Mouse (Mus musculus) cerebellum, adult 18-20 months (tissue): ENCODE measurements around the gene Car3.
A peak's percentile ranks its signal among the peaks of the same experiment; 100 is the strongest.
"Not testable (repeated sequence)": the region's sequence is repeated elsewhere in the genome, so short reads cannot be mapped to it uniquely, and the experiment has no call there.

ENCODE experiments used
- DNase-seq, 2 experiments: peaks; one replicate each; pipeline ENCODE4 v3.0.0; 2021

The Car3 gene

DNA sequence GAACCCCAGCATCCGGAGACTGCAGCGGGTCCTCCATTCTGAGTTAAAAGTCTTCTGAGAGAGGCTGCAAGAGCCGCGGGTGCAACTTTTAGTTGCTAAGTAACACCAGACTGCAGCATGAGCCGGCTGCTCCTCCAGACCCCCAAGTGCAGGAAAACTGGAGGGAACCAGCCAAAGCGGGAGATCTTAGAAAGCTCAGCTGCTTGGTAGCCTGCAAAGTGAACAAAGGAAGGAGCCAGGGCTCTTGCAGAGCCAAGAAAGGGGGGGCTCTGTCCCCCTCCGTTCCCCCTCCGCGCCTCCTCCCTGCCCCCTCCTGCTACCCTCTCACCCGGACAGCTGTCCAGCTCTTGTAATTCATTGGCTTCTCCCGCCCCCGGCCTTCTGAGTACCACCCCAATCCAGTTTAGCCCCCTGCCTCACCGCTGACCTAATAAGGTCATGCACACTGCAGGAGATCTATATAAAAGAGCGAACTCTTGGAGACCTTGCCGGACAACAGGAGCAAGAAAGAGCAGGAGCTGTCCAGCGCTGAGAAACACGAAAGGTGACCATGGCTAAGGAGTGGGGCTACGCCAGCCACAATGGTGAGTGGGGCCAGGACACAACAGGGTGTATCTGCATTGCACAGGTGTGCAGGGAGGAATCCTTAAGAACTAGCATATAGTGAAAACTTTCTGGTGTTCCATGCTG, at the start of gene Car3:
Gene Car3 (plus strand): TSS at position 491 of the 690 bp plus-strand sequence.
- no peak for DNase-seq

DNA sequence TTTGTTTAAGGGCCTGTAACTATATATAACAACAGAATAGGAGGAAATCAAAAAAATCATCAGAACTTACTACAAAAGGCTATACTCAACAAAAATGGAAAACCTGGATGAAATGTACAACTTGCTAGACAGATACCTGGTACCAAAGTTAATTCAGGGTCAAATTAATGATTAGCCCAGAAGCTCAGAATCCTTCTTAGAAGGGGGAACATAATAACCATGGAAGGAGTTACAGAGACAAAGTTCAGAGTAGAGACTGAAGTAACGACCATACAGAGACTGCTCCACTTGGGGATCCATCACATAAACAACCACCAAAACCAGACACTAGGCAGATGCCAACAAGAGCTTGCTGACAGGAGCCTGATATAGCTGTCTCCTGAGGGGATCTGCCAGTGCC, 47.9 kb upstream of the Car3 start:
- not testable (repeated sequence) for DNase-seq

DNA sequence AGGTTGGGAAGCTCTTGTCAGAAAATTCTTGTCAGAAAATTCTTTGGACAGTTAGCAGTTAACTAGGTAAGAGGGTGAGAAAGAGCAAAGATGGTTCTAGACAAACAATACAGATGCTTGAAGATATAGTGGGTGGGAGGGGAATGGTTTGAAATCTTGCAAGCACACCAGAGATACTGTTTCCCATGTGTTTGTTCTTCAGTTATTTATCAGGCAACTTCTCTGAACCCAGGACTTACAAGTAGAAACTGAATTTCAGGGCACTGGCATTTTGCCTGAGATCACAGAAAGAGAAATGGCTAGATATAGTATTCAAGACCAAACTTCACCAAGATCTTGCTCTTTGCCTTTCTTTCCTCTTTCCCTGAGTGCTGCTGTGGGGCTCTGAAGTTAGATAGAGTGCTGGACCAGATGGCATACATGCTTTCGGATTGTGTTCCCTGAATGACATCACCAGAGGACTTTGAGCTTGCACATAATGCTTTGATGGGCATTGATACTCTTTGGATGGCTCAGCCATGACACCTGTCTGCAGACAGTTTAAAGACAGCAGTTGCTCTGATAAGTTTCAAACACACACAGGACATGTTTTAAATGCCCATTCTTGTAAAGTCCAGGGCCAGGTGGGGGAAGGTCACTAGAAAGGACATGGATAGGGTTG, 43.3 kb upstream of the Car3 start:
- no peak for DNase-seq

DNA sequence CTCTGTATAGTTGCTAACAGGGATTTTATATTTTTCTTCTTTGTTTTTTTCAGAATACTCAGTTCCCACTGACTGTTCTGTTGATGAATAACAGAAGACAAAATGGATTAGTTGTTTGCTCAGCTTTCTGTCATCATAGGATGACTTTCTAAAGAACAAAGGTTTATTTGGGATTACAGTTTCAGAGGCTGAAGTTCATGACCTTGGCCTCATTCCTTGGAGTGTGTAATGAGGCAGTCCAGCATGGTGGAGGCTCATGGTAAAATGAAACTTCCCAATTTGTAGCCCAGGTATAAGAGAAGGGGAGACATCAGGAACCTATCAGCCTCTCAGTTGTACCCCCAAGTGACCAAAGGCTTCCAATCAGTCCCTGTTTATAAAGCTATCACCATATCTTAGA, 34.4 kb upstream of the Car3 start:
- DNase-seq = no peak

DNA sequence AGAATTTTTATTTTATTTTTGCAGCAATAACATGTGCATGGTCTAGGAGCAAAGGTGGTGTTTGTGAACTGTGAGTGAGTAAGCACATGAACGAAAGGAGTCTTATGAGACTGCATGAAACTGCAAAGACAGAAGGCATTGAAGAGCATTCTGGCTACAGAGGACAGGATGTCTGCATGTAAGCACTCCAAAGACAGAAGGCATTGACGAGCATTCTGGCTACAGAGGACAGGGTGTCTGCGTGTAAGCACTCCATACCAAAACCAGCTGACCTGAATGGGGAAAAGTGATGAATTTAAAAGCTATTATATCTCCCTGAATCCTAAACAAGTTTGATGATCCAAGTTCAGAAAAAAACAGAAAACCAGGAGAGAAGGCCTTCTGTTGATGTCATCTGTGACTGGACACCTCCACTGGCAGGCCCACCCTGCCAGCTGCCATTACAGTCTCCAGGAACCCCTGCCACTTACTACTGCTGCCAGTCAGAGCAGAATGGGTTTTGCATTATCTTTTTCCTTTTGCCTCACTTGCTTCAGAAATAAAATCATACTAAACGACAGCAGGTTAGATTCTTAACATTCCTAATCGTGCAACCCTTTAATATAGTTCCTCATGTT, 32.0 kb upstream of the Car3 start:
- no peak for DNase-seq

DNA sequence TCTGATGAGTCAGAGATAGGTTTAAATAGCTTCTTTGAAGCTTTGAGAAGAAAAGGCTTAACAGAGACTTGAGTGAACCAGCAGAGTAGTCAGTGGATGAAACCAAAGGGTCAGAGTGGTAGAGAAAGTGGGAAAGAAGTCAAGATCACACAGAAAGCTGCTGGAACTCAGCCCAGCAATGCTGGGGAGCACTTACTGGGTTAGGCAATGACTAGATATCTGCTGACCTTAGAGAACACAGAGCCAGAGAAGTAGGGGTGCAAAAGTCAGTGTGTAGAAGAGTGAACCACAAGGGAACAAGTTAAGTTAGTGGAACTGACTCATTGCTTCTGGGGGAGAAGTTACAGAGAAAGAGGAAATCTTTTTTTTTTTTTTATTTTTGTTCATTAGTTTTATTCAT, 30.5 kb upstream of the Car3 start:
- no peak for DNase-seq

DNA sequence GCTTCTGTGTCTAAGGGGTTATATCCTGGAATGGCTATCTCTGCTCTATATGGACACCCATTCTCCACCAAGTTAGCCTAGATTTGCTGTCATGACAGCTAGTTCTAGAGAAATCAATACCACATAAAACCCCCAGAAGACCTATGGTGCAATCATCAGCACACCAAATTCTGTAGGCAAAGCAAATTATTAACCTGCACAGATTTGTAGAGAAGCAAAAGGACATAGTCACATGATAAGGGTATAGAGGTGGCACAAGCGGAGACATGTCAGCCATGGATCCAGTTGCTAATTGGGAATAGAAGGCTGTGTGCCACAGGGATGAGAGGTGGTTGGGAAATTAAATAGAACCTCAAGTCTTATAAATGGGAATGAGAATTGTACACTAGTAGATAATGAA, 24.4 kb upstream of the Car3 start:
- DNase-seq = no peak

DNA sequence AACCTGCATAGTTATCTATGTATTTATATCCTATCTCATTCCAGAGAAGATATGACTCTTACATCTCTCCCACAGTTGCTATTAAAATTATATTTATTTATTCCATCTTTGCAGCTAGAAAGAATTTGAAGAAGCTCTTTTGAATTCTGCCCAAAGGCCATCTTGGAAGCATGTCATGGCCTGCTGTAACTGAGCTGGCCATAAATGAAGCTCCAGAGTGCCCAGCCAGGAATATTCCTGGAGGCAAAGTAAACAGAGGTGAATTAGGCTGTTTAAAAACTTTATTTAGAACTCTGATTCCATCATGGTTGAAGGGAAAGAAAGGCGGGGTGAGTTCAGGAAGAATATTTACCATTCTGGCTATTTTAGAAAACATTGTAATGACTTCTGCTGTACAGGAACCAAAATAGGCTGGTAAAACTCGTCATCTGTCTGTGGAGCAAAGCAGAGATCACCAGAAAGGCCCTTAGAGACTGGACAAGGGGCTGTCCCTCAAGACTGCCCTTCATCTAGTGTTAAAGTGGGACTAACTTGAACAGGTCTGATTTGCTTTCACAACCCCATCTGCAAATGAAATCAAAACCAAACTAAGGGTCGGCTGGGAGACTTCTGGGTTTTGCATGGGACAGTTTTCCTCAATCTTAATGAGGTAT, 23.7 kb upstream of the Car3 start:
- DNase-seq = no peak

DNA sequence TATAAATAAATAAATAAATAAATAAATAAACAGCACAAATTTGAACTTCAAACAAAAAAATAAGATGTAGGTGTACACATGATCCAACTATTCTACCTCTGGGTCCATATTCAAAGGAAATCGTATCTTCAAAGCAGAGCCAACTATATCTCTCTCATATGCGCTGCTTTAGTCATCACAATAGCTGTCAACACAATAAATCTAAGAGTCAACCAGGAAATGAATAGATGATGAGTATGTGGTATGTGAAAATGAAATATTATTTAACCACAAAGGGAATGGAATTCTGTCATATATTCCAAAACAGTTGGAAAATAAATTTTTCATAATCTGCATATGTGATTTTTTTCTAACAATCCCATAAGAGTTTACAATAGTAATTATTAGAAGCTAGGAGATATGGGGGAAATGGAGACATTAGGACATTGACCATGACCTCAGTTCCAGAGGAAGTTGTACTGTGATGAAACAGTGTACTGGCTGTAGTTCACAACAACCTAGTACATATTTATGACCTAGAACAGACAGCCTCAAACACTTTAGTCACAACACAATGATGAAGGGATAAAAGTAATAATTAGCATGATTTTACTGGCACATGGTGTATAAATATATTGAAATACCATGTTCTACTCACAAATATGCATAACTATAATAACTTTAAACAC, 14.6 kb upstream of the Car3 start:
- no peak for DNase-seq

DNA sequence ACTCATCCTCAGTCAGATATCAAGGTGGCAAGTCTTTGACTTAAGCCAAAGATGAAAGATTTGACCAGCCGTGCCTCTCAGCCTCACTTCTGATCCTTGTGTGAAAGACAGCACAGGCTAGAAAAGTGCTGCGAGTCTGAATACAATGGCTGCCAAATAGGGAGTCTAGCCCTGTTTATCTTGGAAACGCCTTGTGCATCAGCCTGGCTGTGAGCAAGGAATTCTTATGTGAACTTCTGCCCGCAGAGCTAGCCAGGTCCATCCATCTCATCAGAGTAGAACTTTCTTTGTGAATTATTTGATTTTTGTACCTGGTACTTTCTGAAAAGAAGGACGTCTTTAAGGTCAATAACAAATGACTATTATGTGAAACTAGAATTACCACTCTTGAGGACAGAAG, 9.3 kb upstream of the Car3 start:
- no peak for DNase-seq

DNA sequence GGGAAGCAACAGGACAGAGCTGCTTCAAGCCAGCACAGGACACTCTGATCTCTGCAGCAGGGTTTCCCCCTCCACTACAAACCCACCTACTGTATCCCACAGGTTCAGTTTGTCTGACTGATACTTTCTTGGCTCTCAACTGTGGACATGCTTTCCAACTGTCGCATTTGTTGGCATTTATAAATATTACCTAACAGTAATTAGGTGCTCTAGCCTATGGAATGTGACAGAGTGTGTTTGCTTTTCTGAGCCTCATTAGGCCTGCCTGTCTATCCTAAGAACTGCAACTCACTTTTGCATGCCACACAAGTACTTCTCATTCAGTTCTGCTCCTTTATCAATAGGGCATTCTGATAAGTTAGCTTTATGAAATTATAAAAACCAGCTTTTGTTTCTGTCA, 8.9 kb upstream of the Car3 start:
- no peak for DNase-seq

DNA sequence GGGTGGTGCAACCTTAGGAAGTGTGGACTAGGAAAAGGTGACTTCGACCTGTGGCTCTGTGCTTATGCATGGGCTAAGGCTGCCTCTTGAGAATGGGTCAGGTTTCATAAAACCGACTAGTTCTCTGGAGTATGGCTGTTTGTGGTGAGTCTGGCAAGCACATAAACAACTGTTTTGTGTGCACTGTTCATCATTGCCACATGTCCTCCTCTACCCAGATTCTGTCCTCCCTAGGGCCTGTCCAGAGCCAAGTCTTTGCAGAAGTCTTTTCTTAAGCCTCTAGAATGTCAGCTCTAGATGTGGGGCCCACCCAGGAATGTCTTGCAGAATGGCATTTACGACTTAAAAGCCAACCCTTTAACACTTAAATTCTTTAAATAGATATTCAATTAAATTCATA, 5.4 kb upstream of the Car3 start:
- DNase-seq = no peak

DNA sequence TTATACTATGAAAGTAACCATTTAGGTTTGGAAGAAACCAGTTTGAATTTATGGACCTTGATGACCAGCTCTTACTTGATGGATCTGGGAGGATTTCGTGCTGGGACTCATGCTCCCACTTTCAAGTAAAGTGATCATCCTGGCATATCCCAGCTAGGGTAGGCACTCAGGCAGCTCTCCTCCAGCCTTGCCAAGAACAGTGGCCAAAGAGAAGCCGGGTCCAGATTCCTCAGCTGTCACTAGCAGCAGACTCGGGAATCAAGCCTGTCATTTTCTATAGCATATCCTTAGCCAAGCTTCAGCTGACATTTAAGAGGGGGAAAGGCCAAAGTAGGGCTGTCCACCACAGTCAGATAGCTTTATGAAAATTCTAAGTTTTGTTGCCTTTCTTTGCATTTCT, 3.0 kb upstream of the Car3 start:
- DNase-seq = no peak

DNA sequence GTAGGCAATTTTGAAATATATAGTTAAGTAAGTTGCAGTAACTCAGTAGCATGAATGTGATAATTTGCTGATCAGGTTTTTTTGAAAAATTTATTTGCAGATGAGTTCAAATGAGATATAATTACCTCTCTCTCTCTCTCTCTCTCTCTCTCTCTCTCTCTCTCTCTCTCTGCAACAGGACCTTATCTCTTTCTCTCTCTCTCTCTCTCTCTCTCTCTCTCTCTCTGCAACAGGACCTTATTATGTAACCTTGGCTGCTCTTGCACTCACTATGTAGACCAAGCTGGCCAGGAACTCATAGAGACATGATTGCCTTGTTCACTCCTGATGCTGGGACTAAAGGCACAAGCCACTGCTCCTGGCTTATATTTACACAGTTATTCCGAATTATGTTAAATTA, 2.1 kb upstream of the Car3 start:
- DNase-seq = no peak

DNA sequence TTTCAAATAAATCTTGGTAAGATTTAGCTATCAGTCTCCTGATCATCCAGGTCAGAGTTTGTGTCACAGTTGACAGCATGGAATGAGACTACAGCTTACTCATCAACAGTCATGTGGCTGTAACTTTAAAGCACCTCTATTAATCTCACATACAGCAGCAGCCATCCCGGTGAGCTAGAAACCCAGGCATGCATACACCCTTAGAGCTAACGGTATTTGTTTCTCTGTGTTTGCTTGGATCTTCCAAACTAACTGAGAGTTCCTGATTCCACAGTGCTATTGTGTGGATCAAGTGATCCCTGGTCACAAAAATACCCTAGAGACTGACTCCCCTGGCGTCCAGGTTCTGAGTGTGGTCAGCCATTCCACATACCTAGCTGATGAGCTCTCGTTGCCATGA, 1.5 kb upstream of the Car3 start:
- DNase-seq = no peak

DNA sequence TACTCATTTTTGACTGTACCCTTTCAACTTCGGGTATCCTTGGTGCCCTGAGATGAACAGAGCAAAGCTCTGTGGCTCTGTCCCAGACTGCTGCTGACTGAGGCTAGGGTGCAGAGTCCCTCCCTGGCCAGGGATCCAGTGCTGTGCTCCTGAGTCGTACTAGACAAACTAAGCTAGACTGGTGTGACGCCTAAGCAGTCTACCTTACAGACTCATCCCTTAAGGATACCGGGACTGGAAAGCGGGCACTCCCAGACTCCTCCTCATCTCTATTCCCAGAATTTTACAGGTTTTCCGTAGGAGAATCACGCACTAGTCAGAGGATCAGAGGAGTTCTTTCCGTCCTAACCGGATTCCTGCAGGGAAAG, 674 bp upstream of the Car3 start:
- DNase-seq = no peak

DNA sequence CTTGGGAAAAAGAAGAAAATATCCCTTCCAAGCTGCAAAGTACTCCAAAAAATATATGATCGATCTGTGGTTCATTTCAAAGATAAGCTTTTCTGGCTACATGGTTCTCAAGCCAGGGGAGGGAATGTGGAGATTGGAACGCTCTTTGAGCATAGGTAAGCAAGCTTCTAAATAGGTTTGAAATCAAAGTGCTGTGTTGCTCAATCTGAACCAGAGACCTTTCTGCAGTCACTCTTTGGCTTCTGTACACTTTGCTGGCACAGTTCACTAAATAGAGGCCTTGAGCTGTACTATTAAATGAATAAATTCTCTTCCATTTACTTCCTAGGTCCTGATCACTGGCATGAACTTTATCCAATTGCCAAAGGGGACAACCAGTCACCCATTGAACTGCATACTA, 610 bp downstream of the Car3 start:
- no peak for DNase-seq

DNA sequence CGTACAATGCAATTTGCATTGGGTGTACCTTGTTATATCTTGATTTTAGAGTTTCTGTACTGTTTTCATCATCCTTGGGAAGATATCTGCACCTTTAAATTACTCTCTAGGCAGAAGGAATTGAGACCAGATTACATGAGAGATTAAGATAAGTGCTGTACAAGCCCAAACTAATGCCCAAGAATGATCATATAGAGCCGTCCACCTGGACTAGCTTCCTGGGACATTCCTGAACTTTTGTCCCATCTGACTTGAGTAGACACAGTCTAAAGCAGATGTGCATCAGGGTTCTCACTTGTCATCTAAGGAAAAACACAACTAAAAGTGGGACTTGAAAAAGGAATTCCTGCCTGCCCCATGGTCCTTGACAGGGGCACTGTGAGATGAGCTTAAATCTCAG, 2.6 kb downstream of the Car3 start:
- no peak for DNase-seq

DNA sequence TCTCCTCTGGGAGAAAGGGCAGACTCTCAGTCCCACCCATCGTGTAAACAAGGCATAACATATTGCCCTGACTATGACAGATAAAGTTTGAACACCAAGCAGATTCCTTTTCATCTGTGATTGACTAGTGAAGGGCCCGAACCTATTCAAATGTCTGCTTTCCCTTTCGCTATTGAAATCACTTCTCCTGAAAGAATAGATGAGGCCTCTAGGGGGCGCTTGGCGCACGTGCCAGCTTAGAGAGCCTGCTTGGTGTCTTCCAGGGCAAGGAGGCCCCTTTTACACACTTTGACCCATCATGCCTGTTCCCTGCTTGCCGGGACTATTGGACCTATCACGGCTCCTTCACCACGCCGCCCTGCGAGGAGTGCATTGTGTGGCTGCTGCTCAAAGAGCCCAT, 6.5 kb downstream of the Car3 start:
- DNase-seq = peak; percentile 56 to 70

DNA sequence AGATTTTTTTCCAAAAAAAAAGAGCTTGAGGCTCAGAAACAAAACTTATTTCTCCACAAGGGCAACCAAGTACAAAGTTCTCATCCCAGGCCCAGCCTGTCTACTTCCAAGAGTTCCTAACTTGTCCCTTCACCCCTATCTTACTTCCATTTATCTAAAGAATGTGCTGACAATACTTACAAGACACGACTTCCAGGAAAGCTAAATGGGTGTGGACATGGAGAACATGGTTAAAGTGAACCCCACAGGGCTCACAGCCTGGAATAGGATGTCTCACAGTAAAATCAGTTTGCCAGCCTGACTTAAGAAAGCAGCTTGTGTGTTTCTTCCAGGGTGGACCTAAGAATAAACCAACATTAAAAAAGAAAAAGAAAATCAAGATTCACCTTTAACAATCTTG, 7.2 kb downstream of the Car3 start:
- no peak for DNase-seq

DNA sequence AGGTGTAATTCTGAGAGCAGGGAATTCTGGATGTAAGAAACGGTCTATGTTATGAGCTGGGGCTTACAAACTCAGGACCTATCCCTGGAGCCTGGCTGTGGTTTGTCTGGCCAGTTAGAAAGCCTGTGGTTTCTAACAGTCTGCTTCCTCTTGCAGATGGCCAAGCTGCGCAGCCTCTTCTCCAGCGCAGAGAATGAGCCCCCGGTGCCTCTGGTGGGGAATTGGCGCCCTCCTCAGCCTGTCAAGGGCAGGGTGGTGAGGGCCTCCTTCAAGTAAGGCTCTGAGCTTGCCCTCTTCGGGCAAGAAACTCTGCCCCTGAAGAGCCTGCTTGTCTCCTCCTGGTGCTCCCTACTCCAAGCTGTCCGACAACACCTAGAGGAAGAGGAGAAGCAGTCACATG, 8.1 kb downstream of the Car3 start:
- no peak for DNase-seq

DNA sequence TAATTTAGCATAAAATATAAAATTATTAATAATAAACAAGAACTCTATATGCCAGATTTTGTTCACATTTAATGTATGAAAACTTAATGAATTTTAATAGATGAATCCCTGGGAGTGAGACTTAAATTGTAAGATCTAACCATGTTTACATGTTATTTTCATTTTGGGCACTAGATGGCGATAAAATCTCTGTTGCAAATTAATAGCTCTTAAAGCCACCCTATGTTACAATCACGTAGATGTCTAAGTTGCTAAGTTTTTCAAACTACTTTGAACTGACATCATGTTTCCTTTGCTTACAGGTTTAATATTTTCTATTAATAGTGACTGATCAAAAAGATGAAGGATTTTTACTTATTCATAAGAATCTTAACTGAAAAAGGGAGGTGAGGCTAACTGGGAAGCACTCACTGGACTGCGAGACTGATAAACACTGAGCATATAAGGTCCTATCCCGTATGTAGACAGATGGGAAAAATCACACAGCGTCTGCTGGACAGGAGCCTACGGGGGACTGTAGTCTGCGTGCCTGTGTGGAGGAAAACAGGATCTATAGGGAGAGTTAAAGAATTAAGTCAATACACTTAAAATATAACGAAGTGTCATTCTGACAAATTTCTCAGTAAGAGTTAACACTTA, 11.2 kb downstream of the Car3 start:
- no peak for DNase-seq

DNA sequence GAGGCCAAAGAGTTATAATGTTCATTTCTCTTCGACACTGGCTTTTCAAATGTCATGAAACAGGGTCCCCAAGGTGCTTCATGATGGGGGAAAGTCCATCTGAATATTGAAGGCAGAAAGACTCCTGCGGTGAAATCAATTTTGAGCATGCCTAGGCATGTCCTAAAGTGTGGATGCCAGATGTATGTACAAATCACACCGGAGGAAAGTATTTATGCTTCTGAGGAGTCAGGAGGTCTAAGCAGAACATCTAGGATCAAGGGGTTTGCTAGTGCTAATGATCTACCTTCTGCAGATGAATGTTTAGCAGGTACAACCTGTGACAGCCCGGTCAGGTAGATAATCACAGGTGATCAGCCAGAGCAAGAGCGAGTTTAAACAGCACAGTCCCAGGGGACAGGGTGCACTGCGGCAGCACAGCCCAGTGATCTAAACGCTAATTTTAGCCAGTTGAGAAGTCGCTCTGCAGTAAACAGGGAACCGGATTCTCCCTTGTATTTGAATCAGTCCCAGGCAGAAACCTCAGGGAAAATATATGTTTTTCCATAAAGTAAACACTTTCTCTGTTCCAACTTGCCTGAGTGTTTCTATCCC, 13.1 kb downstream of the Car3 start:
- DNase-seq = no peak
